Comparison of ENCODE assay signal across 11 mouse cellular contexts in the genomic region with DNA sequence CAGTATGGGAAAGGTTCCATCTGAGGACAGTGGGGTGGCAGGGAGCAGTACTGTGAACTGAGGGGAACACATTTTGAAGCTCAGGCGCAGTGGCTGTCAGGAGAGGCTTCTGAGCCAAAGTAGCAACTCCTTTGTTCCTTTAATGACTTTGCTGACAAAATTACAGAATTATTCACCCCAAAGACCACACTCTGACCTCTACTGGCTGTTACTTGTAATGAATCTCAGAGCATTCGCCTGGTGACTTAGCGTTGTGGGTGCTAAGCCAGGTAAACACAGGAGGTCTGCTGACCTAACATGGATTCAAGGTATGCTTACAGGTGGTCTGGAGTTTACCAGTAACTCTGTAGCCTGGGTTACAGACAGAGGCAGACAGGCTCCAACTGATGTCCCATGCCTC. TPM values are rescaled to one million over a fixed set of nuclear protein-coding genes. Genes with fewer than 3 reads are reported as not detected.
A peak's percentile ranks its signal among the peaks of the same experiment; 100 is the strongest.
DNase-seq lines count a peak whose midpoint lies in the region; ATAC-seq and TF ChIP-seq lines count a peak whose summit lies in the region.
"Had no signal": no experiment of that assay in that cellular context is flagged by ENCODE, and none has a peak within 500 bp of the region (broad histone marks: within the 10 kb centered on the region; RNA-seq: fewer than 3 reads in every experiment).

No protein-coding gene starts in this region.

- H3K79me2 ChIP-seq in liver, adult 2 months (ENCODE audit: control insufficient read depth, insufficient read depth, low read length): no peaks in the 10 kb centered on the region

- no peak for DNase-seq in liver, adult 2 months (ENCODE audit: extremely low read depth, low read depth, low spot score)
- DNase-seq in NIH3T3 (ENCODE audit: low read depth): peak; percentile 39
- DNase-seq in gastrocnemius, postnatal 25 days: no peak
- DNase-seq in adrenal gland, postnatal 4 days (ENCODE audit: low spot score in 2 of 2): no peak
- DNase-seq: kidney, adult 11 months had no signal

- H3K4me1 ChIP-seq in liver, adult 2 months (ENCODE audit: control insufficient read depth, insufficient read depth, low read length): no peaks in the 10 kb centered on the region
- H3K4me1 ChIP-seq in liver, embryonic 12.5 days: no peaks in the 10 kb centered on the region
- H3K4me1 ChIP-seq: embryonic facial prominence, embryonic 15.5 days; limb, embryonic 15.5 days; stomach, embryonic 15.5 days had no signal

- 58% methylated on average over 3 of the region's 3 CpGs for WGBS in liver, adult 2 months
- 41% methylated on average over 3 of the region's 3 CpGs for WGBS in liver, embryonic 12.5 days (ENCODE audit: insufficient replicate concordance)

- TF ChIP-seq POLR2A in liver, adult 2 months (IDR thresholded peaks at IDR 0.05; ENCODE audit: extremely low read depth, insufficient read depth, low read length): no peak

- H3K4me3 ChIP-seq in liver, adult 2 months (ENCODE audit: insufficient read depth, low read depth, low read length): no peak overlapping the region
- no peak overlapping the region for H3K4me3 ChIP-seq in liver, embryonic 12.5 days
- H3K4me3 ChIP-seq: embryonic facial prominence, embryonic 15.5 days; limb, embryonic 15.5 days; stomach, embryonic 15.5 days had no signal

- H3K9ac ChIP-seq in liver, adult 2 months (ENCODE audit: low read depth, low read length): no peak overlapping the region
- no peak overlapping the region for H3K9ac ChIP-seq in liver, embryonic 12.5 days
- H3K9ac ChIP-seq: embryonic facial prominence, embryonic 15.5 days; limb, embryonic 15.5 days; stomach, embryonic 15.5 days had no signal

- 0 out of 2 replicates have a peak, but pooled peaks have one; percentile 12 for TF ChIP-seq CTCF in liver, adult 2 months (IDR thresholded peaks at IDR 0.05; ENCODE audit: low read depth, low read length)

- no peak for ATAC-seq in liver, embryonic 12.5 days
- ATAC-seq in CD4-positive, CD25-positive, alpha-beta regulatory T cell, adult 4 months: peak; percentile 34
- peak; percentile 38 for ATAC-seq in inflammation-experienced regulatory T-cells, adult 6 months

- no peak overlapping the region for H3K4me2 ChIP-seq in liver, embryonic 12.5 days
- H3K4me2 ChIP-seq: embryonic facial prominence, embryonic 15.5 days; limb, embryonic 15.5 days; stomach, embryonic 15.5 days had no signal

- peaks cover 32% of the 10 kb centered on the region for H3K36me3 ChIP-seq in liver, adult 2 months (ENCODE audit: control insufficient read depth, insufficient read depth, low read length)
- H3K36me3 ChIP-seq in liver, embryonic 12.5 days: peaks cover 7% of the 10 kb centered on the region; the same call in 1 of the 2 replicates

- H3K9me3 ChIP-seq in liver, embryonic 12.5 days (replicated peaks): no peaks in the 10 kb centered on the region
- H3K9me3 ChIP-seq: embryonic facial prominence, embryonic 15.5 days; limb, embryonic 15.5 days; stomach, embryonic 15.5 days had no signal

- H3K27me3 ChIP-seq in liver, adult 2 months (ENCODE audit: control insufficient read depth, insufficient read depth, low read length): no peaks in the 10 kb centered on the region
- H3K27me3 ChIP-seq in liver, embryonic 12.5 days (replicated peaks): no peaks in the 10 kb centered on the region
- H3K27me3 ChIP-seq: embryonic facial prominence, embryonic 15.5 days; limb, embryonic 15.5 days; stomach, embryonic 15.5 days had no signal

- H3K27ac ChIP-seq in liver, adult 2 months (replicated peaks; ENCODE audit: insufficient read depth, low read depth, low read length): no peak overlapping the region
- no peak overlapping the region for H3K27ac ChIP-seq in liver, embryonic 12.5 days
- H3K27ac ChIP-seq: embryonic facial prominence, embryonic 15.5 days; limb, embryonic 15.5 days; stomach, embryonic 15.5 days had no signal

RNA-seq across cellular contexts. Expression of gene Pdhb, which starts 15.9 kb away (rescaled TPM):
- 138 and 177 TPM in 2 replicates for total RNA-seq in liver, adult 2 months (2014; rRNA removed)
- 53.3 and 62.8 TPM in 2 replicates for polyA plus RNA-seq in liver, adult 2 months (2012; rRNA removed)
- polyA plus RNA-seq in liver, embryonic 12.5 days (2016; fragmentation: Nextera tagmentation; extraction: Ambion mirVana): 138 and 139 TPM in 2 replicates
- 100 to 1,000 TPM; 139 to 163 TPM for polyA plus RNA-seq in CD4-positive, CD25-positive, alpha-beta regulatory T cell, adult 4 months (2017; shearing (Covaris generic))
- polyA plus RNA-seq in inflammation-experienced regulatory T-cells, adult 6 months (2017; shearing (Covaris generic)): 100 to 1,000 TPM; 127 to 152 (median 143) TPM
- total RNA-seq in gastrocnemius, postnatal 25 days (2021): 100 to 1,000 TPM; 353 to 354 TPM
- total RNA-seq in adrenal gland, postnatal 4 days (2021): 100 to 1,000 TPM; 233 to 238 TPM

RNA-seq across cellular contexts. Expression of gene Kctd6, which starts 57.0 kb away (rescaled TPM):
- total RNA-seq in liver, adult 2 months (2014; rRNA removed): 4.3 and 5.2 TPM in 2 replicates
- 3.9 and 5.1 TPM in 2 replicates for polyA plus RNA-seq in liver, adult 2 months (2012; rRNA removed)
- polyA plus RNA-seq in liver, embryonic 12.5 days (2016; fragmentation: Nextera tagmentation; extraction: Ambion mirVana): 7.8 and 8.6 TPM in 2 replicates
- polyA plus RNA-seq in CD4-positive, CD25-positive, alpha-beta regulatory T cell, adult 4 months (2017; shearing (Covaris generic)): 1 to 10 TPM; 2.0 to 3.4 TPM
- 1 to 10 TPM; 1.9 to 3.6 (median 3.0) TPM for polyA plus RNA-seq in inflammation-experienced regulatory T-cells, adult 6 months (2017; shearing (Covaris generic))
- total RNA-seq in gastrocnemius, postnatal 25 days (2021): 1 to 10 TPM; 5.7 to 6.8 TPM
- total RNA-seq in adrenal gland, postnatal 4 days (2021): 10 to 100 TPM; 16.0 to 18.8 TPM

RNA-seq across cellular contexts. Expression of gene Pxk, which starts 58.9 kb away (rescaled TPM):
- total RNA-seq in liver, adult 2 months (2014; rRNA removed): 13.6 and 18.4 TPM in 2 replicates
- polyA plus RNA-seq in liver, adult 2 months (2012; rRNA removed): 14.1 and 17.5 TPM in 2 replicates
- 11.9 and 13.3 TPM in 2 replicates for polyA plus RNA-seq in liver, embryonic 12.5 days (2016; fragmentation: Nextera tagmentation; extraction: Ambion mirVana)
- 10 to 100 TPM; 29.4 to 38.5 TPM for polyA plus RNA-seq in CD4-positive, CD25-positive, alpha-beta regulatory T cell, adult 4 months (2017; shearing (Covaris generic))
- polyA plus RNA-seq in inflammation-experienced regulatory T-cells, adult 6 months (2017; shearing (Covaris generic)): 10 to 100 TPM; 31.7 to 38.5 (median 32.9) TPM
- 10 to 100 TPM; 11.6 to 12.5 TPM for total RNA-seq in gastrocnemius, postnatal 25 days (2021)
- 10 to 100 TPM; 33.2 to 37.1 TPM for total RNA-seq in adrenal gland, postnatal 4 days (2021)
